Mouse (Mus musculus): ENCODE results near the gene Gm20831. TPM values are rescaled to one million over a fixed set of nuclear protein-coding genes. Genes with fewer than 3 reads are reported as not detected.

Gm20831 gene
- not detected for polyA plus RNA-seq (2017; shearing (Covaris generic))

GRCm38 (mm10) chrY:17874441-17874840, at the start of gene Gm20831, which contains the start of gene Gm20772:
Gene Gm20831 (plus strand): TSS chrY:17874741.
Gene Gm20772 (plus strand): TSS chrY:17874741.

GRCm38 (mm10) chrY:17846166-17846565, 28.4 kb upstream of the Gm20831 start, which contains the start of gene Gm21904:
Gene Gm21904 (minus strand): TSS chrY:17846266.

GRCm38 (mm10) chrY:17937230-17937629, 62.7 kb downstream of the Gm20831 start, which contains the start of gene Srsy:
Gene Srsy (minus strand): TSS chrY:17937330.

Other genes starting within 250 kb of the Gm20831 start
- gene Gm21904, start 28.5 kb upstream of the Gm20831 start, polyA plus RNA-seq (2017; shearing (Covaris generic)), result not detected
- not detected for gene Gm20772, start within 50 bp of the Gm20831 start, polyA plus RNA-seq (2017; shearing (Covaris generic))
- gene Srsy, start 62.6 kb downstream of the Gm20831 start, polyA plus RNA-seq (2017; shearing (Covaris generic)), result not detected
- gene Gm21764, start 187.1 kb downstream of the Gm20831 start, polyA plus RNA-seq (2017; shearing (Covaris generic)), result not detected
- gene Ssty1, start 214.4 kb downstream of the Gm20831 start, polyA plus RNA-seq (2017; shearing (Covaris generic)), result not detected